Mouse (Mus musculus) erythroblast, adult 5-6 weeks (primary cell): Measurements from ENCODE around the gene Skida1. TPM values are rescaled to one million over a fixed set of nuclear protein-coding genes. Genes with fewer than 3 reads are reported as not detected.

ENCODE experiments used
- ATAC-seq: replicated peaks from 2 replicates; pipeline ENCODE4 v1.8.0; 2016; ENCODE audit warnings: moderate number of reproducible peaks, mild to moderate bottlenecking, moderate TSS enrichment, inconsistent platforms; ENCODE audit not compliant: poor library complexity, low FRiP score, severe bottlenecking
- total RNA-seq, 2 experiments: library from RNA; stranded (forward) in 1 of 2; stranded (reverse) in 1 of 2; fragments of 150-400 nt in 1 of 2; fragments of 200-764, 138-1000 nt in 1 of 2; gene quantifications; 2 replicates each; pipeline versions ENCODE4 v1.2.3 to v1.2.4; 2015 to 2017; ENCODE audit warnings: low replicate concordance in 2 of 2

Skida1 gene
- total RNA-seq, 2 experiments from 2014 or later, result 0.51 TPM; not detected in 1

DNA sequence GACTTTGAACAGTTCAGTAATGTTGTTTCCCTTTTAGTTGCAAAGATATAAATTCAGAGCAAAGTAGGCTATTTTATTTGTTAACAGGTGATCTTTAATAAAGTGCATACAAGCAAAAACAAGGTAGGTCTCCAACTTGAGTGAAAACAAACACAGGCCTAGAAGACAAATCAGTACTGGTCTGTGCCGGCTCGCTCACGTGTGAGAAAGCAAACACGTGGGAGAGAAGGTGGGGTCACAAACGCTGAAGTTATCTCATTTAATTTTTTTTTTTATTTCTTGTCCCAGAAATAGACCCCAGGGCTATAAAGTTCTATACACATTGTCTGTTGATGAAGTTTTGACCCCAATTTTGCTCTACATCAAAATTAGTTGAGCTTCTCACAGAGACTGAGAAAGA, 23.7 kb downstream of the Skida1 start:
- ATAC-seq, result no peak

DNA sequence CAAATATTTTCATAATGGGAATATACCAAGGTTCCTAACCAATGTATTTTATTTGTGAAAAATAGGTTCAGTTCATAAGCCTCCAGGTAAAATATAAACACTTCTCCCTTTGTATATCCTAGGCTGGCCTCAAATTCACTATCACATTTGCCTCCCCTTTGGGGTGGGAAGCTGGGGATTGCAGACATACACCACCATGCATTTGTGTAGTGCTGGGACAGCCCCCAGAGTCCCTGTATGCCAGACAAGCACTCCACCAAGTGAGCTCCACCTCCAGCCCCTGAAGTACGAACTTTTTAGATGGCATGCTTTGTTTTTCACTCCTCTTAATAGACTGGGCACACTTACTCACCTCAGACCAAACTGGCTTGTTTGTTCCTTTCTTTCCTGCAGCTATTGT, 26.0 kb downstream of the Skida1 start:
- ATAC-seq, result no peak

DNA sequence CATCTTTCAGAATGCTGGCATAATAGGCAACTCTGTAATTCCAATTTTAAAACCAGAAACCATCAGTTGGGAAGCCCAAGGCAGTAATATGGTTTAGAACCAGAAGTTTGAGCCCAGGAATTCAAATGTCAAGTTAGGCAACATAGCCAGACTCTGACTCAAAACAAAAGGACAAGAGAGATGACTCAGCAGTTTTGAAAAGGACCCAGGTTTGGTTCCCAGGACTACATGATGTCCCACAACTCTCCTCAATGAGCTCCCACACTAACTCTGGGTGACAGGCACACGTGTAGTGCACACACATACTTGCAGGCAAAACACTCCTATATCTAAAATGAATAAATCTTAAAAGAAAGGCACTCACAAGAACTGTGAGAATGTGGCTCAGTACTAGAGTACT, 29.7 kb downstream of the Skida1 start:
- no peak for ATAC-seq

DNA sequence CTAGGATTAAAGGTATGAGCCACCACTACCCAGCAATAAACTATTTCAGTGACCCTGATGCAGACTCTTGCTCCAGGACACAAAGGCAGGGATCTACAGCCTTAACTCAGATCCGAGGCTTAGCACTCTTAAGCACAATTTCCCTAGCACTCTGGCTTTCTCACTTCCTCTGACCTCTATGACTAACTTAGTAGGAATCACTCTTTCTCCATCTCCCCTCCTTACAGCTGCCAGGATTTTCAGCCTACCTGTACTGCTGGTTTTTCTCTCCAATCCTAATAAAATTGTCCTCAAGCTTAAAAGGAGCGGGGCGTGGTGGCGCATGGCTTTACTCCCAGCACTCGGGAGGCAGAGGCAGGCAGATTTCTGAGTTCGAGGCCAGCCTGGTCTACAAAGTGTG, 31.5 kb downstream of the Skida1 start:
- no peak for ATAC-seq

DNA sequence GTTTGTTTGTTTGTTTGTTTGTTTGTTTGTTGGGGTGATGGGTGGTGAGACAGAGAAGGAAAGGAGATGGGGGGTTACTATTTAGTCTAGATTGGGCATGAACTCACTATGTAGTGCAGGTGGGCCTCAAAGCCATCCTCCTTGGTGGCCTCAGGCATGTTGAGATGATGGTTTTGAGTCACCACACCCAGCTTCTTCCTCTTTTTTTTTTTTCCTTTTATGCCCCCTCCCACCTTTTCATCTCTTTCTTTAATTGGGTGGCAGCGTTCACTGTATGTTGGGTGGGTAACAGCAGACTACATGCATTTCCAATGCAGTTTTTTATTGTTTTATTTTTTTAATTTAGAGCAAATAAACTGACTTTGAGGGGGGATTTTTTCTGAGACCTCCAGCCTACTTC, 32.2 kb downstream of the Skida1 start:
- no peak for ATAC-seq

DNA sequence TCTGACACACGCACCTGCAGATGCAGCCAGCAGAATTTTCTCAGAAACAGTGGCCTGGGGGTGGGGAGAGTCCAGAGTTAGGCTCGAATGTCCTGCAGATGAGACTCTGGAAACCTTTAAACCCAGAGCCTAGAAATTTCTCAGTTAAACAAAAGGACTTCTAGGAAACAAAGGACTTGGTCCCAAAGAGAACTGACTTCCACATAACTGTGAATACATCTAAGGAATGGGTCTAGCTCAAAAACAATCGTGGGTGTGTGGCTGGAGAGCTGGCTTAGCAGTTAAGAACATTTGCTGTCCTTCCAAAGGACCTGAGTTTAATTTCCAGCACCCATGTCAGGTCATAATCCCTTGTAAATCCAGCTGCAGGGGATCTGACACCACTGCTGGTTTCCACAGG, 33.3 kb downstream of the Skida1 start:
- ATAC-seq, result no peak

DNA sequence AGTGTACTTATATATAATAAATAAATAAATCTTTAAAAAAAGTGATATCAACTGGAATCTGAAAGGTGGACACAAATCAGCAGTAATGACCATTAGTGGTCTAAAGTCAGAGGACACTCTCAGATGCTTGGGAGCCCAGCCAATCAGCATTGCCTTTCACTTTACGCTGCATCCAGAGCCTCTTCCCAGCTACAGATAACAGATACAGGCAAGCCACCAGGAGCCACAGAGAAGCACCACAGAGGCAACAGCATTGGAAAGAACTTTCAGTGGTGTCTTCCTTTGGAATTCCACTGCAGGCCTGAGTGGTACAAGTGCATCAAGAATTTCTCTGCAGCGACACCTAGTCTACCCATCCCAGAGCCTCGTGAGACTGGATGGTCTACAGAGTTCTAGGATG, 36.0 kb downstream of the Skida1 start:
- no peak for ATAC-seq

DNA sequence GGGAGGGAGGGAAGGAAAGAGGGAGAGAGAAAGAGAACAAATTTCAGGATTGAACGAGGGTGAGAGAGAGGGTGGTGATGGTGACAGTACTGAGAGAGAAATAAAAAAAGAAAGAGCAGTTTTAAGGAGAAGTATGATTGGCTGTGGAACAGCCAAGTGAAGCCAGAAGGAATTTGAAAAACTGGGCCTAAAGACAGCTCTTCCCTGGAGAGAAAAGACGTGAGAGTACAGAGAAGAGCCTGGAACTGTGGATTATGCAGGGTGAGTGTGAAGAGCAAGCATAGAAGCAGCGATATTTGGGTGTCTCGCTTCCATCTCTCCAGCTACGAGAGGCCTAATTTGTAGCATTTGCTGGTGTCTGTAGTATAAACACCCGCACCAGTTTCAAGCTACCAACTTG, 37.6 kb downstream of the Skida1 start:
- ATAC-seq, result no peak

DNA sequence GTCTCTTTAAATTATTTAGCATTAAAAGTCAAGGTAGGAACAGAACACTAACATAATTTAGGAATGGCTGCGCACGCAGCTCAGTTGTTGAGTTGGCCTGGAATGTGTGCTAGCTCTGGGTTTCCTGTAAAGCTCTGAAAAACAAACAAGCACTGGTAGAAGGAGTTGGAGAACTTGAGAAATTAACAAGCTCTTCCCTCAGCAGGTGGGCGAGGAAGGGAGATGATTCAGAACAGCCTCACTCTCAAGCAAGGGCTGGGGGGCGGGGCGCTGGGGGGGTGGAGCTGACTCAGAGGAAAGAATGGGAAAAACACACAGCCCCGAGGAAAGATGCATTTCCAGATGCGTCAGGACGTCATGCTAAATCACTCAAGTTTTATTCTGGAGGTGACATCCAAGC, 43.7 kb downstream of the Skida1 start:
- no peak for ATAC-seq

DNA sequence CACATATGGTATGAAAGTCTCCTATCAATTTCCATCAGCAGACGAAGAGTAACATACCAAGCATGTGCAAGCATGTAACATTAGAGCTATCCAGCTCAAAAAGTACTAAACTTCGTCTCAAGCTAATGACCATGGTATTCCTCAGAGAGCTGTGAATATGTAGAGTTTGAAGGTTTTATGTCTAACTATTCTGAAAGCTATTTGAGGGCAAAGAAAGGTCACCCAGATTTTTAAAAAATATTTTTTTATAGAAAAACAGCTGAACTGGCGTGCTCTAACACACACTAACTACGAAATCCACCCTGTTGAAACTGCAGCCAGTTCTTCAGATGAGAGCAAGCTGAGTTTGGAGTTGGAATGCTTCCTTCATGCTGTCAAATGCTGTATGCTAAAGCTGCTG, 44.6 kb downstream of the Skida1 start:
- no peak for ATAC-seq

DNA sequence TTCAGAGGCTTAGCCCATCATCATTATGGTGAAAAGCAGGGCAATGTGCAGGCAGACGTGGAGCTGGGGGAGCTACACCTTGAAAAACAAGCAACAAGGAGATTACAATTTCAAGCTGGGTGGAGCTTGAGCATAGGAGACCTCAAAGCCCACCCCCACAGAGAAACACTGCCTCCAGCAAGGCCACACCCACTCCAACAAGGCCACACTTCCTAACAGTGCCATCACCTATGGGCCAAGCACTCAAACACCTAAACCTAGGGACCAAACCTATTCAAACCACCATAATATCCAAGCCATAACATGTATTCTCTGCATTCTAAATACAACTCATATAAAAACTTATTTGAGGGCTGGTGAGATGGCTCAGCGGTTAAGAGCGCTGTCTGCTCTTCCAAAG, 46.5 kb downstream of the Skida1 start:
- ATAC-seq, result no peak

DNA sequence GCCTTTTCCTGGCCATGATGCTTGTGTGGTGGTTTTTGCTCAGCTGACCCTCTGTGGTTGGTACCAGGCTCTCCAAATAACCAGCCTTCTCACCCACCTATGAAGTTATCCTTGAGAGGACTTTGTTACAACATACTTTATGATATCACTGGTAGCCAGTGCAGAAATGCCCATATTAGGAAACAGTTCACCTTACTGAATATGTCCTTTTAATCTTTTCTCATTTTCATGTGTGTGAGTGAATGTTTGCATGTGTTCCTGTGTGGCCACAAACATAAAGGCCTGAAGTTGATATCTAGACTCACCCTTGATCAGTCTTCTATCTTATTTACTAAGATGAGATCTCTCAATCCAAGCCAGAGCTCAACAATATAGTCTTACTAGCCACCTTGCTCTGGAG, 52.0 kb downstream of the Skida1 start, which contains the start of gene H2al2a:
TSS of gene H2al2a (minus strand) at position 101 of the 400 bp plus-strand sequence.
- no peak for ATAC-seq

Other genes starting within 250 kb of the Skida1 start
- gene H2al2a, start 52.1 kb downstream of the Skida1 start, total RNA-seq (2015; ENCODE audit: low replicate concordance), result not detected in 2 replicates
- not detected in 2 replicates for gene H2al2a, start 52.1 kb downstream of the Skida1 start, total RNA-seq (2017; ENCODE audit: low replicate concordance)
- not detected in 2 replicates for gene A930004D18Rik, start 11.3 kb downstream of the Skida1 start, total RNA-seq (2015; ENCODE audit: low replicate concordance)
- gene A930004D18Rik, start 11.3 kb downstream of the Skida1 start, total RNA-seq (2017; ENCODE audit: low replicate concordance), result not detected in 2 replicates
- gene Mllt10, start 6.2 kb upstream of the Skida1 start, total RNA-seq (2015; ENCODE audit: low replicate concordance), result 20.8 and 27.4 TPM in 2 replicates
- 18.1 and 18.3 TPM in 2 replicates for gene Mllt10, start 6.2 kb upstream of the Skida1 start, total RNA-seq (2017; ENCODE audit: low replicate concordance)